Mouse (Mus musculus): ENCODE results near the gene Psmb3.

- TF ChIP-seq USF2 (conservative IDR thresholded peaks at IDR 0.05; ENCODE audit: low read depth, low read length), result no peak
- no peak for TF ChIP-seq POLR2A (IDR thresholded peaks at IDR 0.05; ENCODE audit: low read depth, low read length)
- TF ChIP-seq POLR2AphosphoS2 (IDR thresholded peaks at IDR 0.05; ENCODE audit: low read depth, low read length), result no peak
- TF ChIP-seq EP300 (IDR thresholded peaks at IDR 0.05; ENCODE audit: low read length), result no peak
- no peak for TF ChIP-seq PAX5 (IDR thresholded peaks at IDR 0.05; ENCODE audit: low read length)
- TF ChIP-seq CTCF (conservative IDR thresholded peaks at IDR 0.05 in 1 of 2, IDR thresholded peaks at IDR 0.05 in 1 of 2; ENCODE audit: low read depth in 2 of 2, low read length in 2 of 2), result no peak
- TF ChIP-seq JUND (conservative IDR thresholded peaks at IDR 0.05; ENCODE audit: low read depth, low read length), result no peak
- TF ChIP-seq CHD2 (IDR thresholded peaks at IDR 0.05; ENCODE audit: low read length), result no peak
- no peak for TF ChIP-seq MAZ (IDR thresholded peaks at IDR 0.05; ENCODE audit: low read depth, low read length)
- no peak for TF ChIP-seq TCF12 (IDR thresholded peaks at IDR 0.05; ENCODE audit: low read depth, low read length)
- no peak for TF ChIP-seq NRF1 (IDR thresholded peaks at IDR 0.05; ENCODE audit: low read depth, low read length)
- no peak for TF ChIP-seq RAD21 (IDR thresholded peaks at IDR 0.05; ENCODE audit: low read depth, low read length)
- no peak for TF ChIP-seq ZMIZ1 (IDR thresholded peaks at IDR 0.05; ENCODE audit: low read depth, low read length)
Measured at GRCm38 (mm10) chr11:97664339-97664665, 38.9 kb upstream of the Psmb3 start.

Data from CH12.LX (cell line).